Mouse (Mus musculus) G1E (cell line): ENCODE measurements at regions not wholly inside any gene's neighbourhood (a gene's known extent, or its start where the extent isn't known, plus 50 kb on each side); places are given as distances from the start of the nearest gene placed in this dataset.

Experiments used
- CTCF ChIP-seq: IDR thresholded peaks from 2 replicates; pipeline ENCODE4 v1.5.1; 2012; ENCODE audit warnings: low read depth, low read length, inconsistent platforms, mixed read lengths
- TAL1 ChIP-seq: conservative IDR thresholded peaks from 2 replicates; pipeline ENCODE4 v1.6.1; 2012; ENCODE audit warnings: low read depth, low read length, inconsistent platforms, mixed read lengths

DNA sequence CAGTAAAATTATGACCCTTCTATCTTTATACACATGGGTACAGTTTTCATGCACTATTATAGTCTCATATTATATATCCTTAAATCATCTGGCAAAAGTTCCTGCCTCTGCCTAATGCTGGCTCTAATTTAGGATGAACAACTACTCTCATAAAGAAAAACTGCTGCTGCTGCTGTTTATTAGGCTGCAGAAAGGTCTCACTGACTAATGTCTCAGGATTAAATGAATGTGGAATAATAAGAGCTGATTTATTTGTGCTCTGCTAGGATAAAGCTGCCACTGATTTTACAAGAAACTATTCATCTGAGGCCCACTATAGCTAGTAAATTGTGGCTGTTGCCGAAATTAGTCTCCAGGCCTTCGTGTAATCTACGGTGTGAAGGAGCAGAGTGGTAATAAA is 590.0 kb downstream of the Psat1 start:
- TF ChIP-seq CTCF (no peak), TAL1 (no peak)
